Mouse (Mus musculus): ENCODE results near the gene Ttyh3.

DNA sequence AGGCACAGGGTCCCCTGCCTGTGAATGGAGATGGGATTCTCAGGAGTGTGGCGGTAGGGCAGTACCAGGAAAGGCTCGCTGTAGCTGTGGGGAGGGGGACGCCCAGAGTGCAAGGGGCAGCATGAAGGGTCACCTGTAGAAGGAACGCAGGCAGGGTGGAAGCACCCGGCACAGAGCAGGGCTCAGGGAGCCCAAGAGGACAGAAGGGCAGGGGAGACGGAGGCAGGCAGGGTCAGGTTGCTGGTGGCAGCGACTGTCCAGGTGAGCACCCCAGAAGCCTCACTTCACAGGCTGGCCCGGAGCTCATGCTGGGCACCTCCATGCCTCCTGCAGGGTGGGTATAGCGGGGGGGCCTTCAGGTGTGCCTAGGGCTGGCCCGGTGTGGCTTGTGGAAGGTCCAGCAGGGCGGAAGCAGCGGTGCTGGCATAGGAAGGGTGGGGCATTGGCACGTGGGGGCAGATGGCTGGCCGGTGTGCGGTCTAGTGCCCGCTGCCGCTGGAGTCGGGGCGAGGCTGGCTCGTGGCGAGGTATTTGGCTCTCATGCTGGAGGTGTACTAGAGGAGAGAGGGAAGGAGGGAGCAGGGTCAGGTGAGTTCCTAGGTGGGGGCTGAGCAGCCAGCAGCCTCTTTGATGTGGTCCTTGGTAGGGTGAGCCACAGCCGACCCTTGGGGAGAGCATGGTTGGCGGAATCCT, 25.7 kb downstream of the Ttyh3 start:
- no peak for TF ChIP-seq CTCF (IDR thresholded peaks at IDR 0.05; ENCODE audit: borderline replicate concordance, extremely low read depth, insufficient read depth, insufficient read length)
- TF ChIP-seq POLR2A (IDR thresholded peaks at IDR 0.05; ENCODE audit: borderline replicate concordance, extremely low read depth, insufficient read depth, insufficient read length, poor library complexity, severe bottlenecking) = no peak

Data from brain, embryonic 14.5 days (tissue).